Mouse (Mus musculus): ENCODE data around the gene Glp2r.

DNA sequence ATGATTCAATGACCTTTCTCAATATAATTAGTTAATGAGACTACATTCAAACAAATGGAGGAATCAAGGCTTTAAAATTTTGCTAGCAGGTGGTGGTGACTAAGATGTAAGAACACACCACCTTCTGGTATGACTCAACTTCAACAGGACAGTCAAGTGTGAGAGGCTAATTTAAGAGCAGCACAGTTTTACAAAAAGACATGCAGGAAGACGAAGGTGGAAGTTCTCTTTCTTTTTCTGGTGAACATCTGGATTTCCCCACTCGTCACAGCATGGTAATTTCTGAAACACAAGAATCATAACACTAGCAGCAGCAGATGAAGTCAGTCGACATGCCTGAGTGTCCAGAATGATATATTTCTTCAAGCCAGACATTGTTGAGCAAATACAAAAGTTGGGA lies 36.4 kb downstream of the Glp2r start:
- TF ChIP-seq MYOD1 (IDR thresholded peaks at IDR 0.05; ENCODE audit: control insufficient read depth in 1 of 3, insufficient read length in 2 of 3, low read depth in 2 of 3) (no peak), MAX (IDR thresholded peaks at IDR 0.05; ENCODE audit: low read depth) (no peak), POLR2A (IDR thresholded peaks at IDR 0.05; ENCODE audit: insufficient read length, low read depth) (no peak)
